Mouse (Mus musculus) liver, postnatal 0 days (tissue): ENCODE results near the gene Pbld1. TPM values are rescaled to one million over a fixed set of nuclear protein-coding genes. Genes with fewer than 3 reads are reported as not detected.

ENCODE experiments used
- ATAC-seq: fragments of 200-750 bp; cut with Nextera tagmentation; 2 replicates; pipeline ENCODE4 v1.8.0; 2017; ENCODE audit warnings: mild to moderate bottlenecking, moderate library complexity
- DNase-seq: peaks from one replicate; pipeline ENCODE4 v3.0.0-alpha.2; 2016
- H3K27ac ChIP-seq: fragments of 300-500 bp; sonication (generic); 2 replicates; pipeline ENCODE4 v1.5.1; 2014; ENCODE audit warnings: antibody characterized with exemption, moderate library complexity, mild to moderate bottlenecking, low read depth
- H3K27me3 ChIP-seq: fragments of 300-500 bp; sonication (generic); 2 replicates; pipeline ENCODE4 v1.6.1; 2014; ENCODE audit warnings: low read length, control low read depth, mixed read lengths; ENCODE audit not compliant: insufficient read depth
- H3K36me3 ChIP-seq: fragments of 300-500 bp; sonication (generic); replicated peaks from 2 replicates; pipeline ENCODE4 v1.6.1; 2014; ENCODE audit warnings: mild to moderate bottlenecking, control low read depth, low read length, moderate library complexity, mixed read lengths; ENCODE audit not compliant: insufficient read depth
- H3K4me1 ChIP-seq: fragments of 300-500 bp; sonication (generic); 2 replicates; pipeline ENCODE4 v1.6.1; 2014; ENCODE audit warnings: antibody characterized with exemption, mild to moderate bottlenecking, control low read depth; ENCODE audit not compliant: insufficient read depth
- H3K4me2 ChIP-seq: fragments of 300-500 bp; sonication (generic); 2 replicates; pipeline ENCODE4 v1.6.1; 2014; ENCODE audit warnings: low read depth, mild to moderate bottlenecking, low read length, moderate library complexity, mixed read lengths
- H3K4me3 ChIP-seq: fragments of 300-500 bp; sonication (generic); 2 replicates; pipeline ENCODE4 v1.5.1; 2014; ENCODE audit warnings: low read depth, low read length
- H3K9ac ChIP-seq: fragments of 300-500 bp; sonication (generic); replicated peaks from 2 replicates; pipeline ENCODE4 v1.6.1; 2014; ENCODE audit warnings: mild to moderate bottlenecking, moderate library complexity
- H3K9me3 ChIP-seq: fragments of 300-500 bp; sonication (generic); 2 replicates; pipeline ENCODE4 v1.6.1; 2016; ENCODE audit warnings: mild to moderate bottlenecking, control low read depth, low read length, mixed read lengths
- CTCF ChIP-seq: sonication (generic); IDR thresholded peaks from 2 replicates; pipeline ENCODE4 v1.5.1; 2016; ENCODE audit warnings: antibody characterized with exemption, low read depth
- EP300 ChIP-seq: IDR thresholded peaks from 2 replicates; pipeline ENCODE4 v1.6.1; 2016; ENCODE audit warnings: antibody characterized with exemption, low read depth, mild to moderate bottlenecking
- WGBS: fragments of 180-500 bp; shearing (Covaris S2); extraction: QIAGEN DNeasy Blood & Tissue Kit; methylation state at CpG from one replicate; pipeline ENCODE4 v1.1.7; 2014; ENCODE audit not compliant: insufficient replicate concordance; 5-methylcytosine and 5-hydroxymethylcytosine counted together
- polyA plus RNA-seq: library from polyadenylated mRNA; unstranded; fragments of >200 nt; fragmentation: Nextera tagmentation; extraction: Ambion mirVana; gene quantifications from 2 replicates; pipeline ENCODE4 v1.2.1, GENCODE M21; 2015

Pbld1 gene
- polyA plus RNA-seq, 1 experiment from 2014 or later = 67.6 TPM

GRCm38 (mm10) chr10:63086304-63086703 is 26.3 kb downstream of the Pbld1 start:
- no peak overlapping the region for H3K27ac ChIP-seq
- no peaks in the 10 kb centered on the region for H3K9me3 ChIP-seq
- 43% methylated on average over 10 of the region's 10 CpGs for WGBS
- peak; percentile 56; the same call in 1 of the 2 replicates for ATAC-seq
- no peaks in the 10 kb centered on the region for H3K27me3 ChIP-seq
- TF ChIP-seq EP300 (peak; percentile 11; the same call in 1 of the 2 replicates), CTCF (no peak)
- H3K9ac ChIP-seq = no peak overlapping the region
- DNase-seq = no peak
- H3K4me3 ChIP-seq = no peak overlapping the region
- H3K4me1 ChIP-seq = no peaks in the 10 kb centered on the region; the same call in none of the 2 replicates
- no peaks in the 10 kb centered on the region for H3K36me3 ChIP-seq
- no peak overlapping the region for H3K4me2 ChIP-seq

GRCm38 (mm10) chr10:63089103-63089757 is 29.3 kb downstream of the Pbld1 start:
- H3K27me3 ChIP-seq = no peaks in the 10 kb centered on the region
- no peak overlapping the region for H3K9ac ChIP-seq
- no peaks in the 10 kb centered on the region; the same call in none of the 2 replicates for H3K4me1 ChIP-seq
- H3K4me2 ChIP-seq = peak overlapping the region; percentile 64
- no peak overlapping the region for H3K27ac ChIP-seq
- DNase-seq = no peak
- no peak for ATAC-seq
- H3K36me3 ChIP-seq = no peaks in the 10 kb centered on the region
- WGBS = 35% methylated on average over 8 of the region's 8 CpGs
- H3K9me3 ChIP-seq = no peaks in the 10 kb centered on the region
- H3K4me3 ChIP-seq = no peak overlapping the region
- TF ChIP-seq CTCF (no peak), EP300 (no peak)

- DNase-seq (no peak), ATAC-seq (no peak)
- no peaks in the 10 kb centered on the region for H3K36me3 ChIP-seq
- 0 out of 2 replicates have a peak overlapping the region, but pooled peaks have one; percentile 7 for H3K9ac ChIP-seq
- H3K27ac ChIP-seq = no peak overlapping the region
- H3K9me3 ChIP-seq = no peaks in the 10 kb centered on the region
- WGBS = 14% methylated on average over 26 of the region's 26 CpGs
- no peak for TF ChIP-seq EP300
- TF ChIP-seq CTCF = no peak
- H3K27me3 ChIP-seq = no peaks in the 10 kb centered on the region
- no peaks in the 10 kb centered on the region; the same call in none of the 2 replicates for H3K4me1 ChIP-seq
- peak overlapping the region; percentile 64 for H3K4me2 ChIP-seq
- 0 out of 2 replicates have a peak overlapping the region, but pooled peaks have one; percentile 19 for H3K4me3 ChIP-seq
Measured at GRCm38 (mm10) chr10:63089758-63090571, 30.0 kb downstream of the Pbld1 start.

- ATAC-seq = peak; percentile 80
- TF ChIP-seq EP300 = no peak
- TF ChIP-seq CTCF = no peak
- Histone ChIP-seq H3K9ac (no peak overlapping the region), H3K9me3 (no peaks in the 10 kb centered on the region), H3K27ac (no peak overlapping the region), H3K4me3 (no peak overlapping the region), H3K27me3 (no peaks in the 10 kb centered on the region), H3K36me3 (no peaks in the 10 kb centered on the region), H3K4me1 (no peaks in the 10 kb centered on the region; the same call in 1 of the 2 replicates), H3K4me2 (no peak overlapping the region)
- 50% methylated on average over 7 of the region's 7 CpGs for WGBS
- DNase-seq = peak; percentile 30
Measured at GRCm38 (mm10) chr10:63091915-63092314, 32.0 kb downstream of the Pbld1 start.

GRCm38 (mm10) chr10:63092616-63093550 is 32.9 kb downstream of the Pbld1 start:
- peaks cover under 1% of the 10 kb centered on the region; the same call in 1 of the 2 replicates for H3K27me3 ChIP-seq
- no peaks in the 10 kb centered on the region for H3K36me3 ChIP-seq
- no peak overlapping the region for H3K4me3 ChIP-seq
- TF ChIP-seq EP300 (no peak), CTCF (no peak)
- H3K4me2 ChIP-seq = no peak overlapping the region
- ATAC-seq (no peak), DNase-seq (no peak)
- WGBS = 69% methylated on average over 10 of the region's 10 CpGs
- H3K27ac ChIP-seq = no peak overlapping the region
- no peaks in the 10 kb centered on the region for H3K9me3 ChIP-seq
- H3K9ac ChIP-seq = no peak overlapping the region
- H3K4me1 ChIP-seq = no peaks in the 10 kb centered on the region; the same call in 1 of the 2 replicates
